Mouse (Mus musculus): ENCODE results near the gene Areg. TPM values are rescaled to one million over a fixed set of nuclear protein-coding genes. Genes with fewer than 3 reads are reported as not detected.

Gene Areg
- polyA plus RNA-seq, 1 experiment from 2014 or later = 13.1 TPM

GRCm38 (mm10) chr5:91110023-91110670 lies 29.3 kb upstream of the Areg start:
- Histone ChIP-seq H3K36me3 (ENCODE audit: insufficient read depth, low read length) (no peaks in the 10 kb centered on the region), H3K27ac (ENCODE audit: low read length) (no peak overlapping the region), H3K27me3 (replicated peaks; ENCODE audit: insufficient read depth, low read length) (no peaks in the 10 kb centered on the region), H3K9ac (replicated peaks; ENCODE audit: low read depth) (no peak overlapping the region), H3K4me1 (ENCODE audit: insufficient read depth, low read depth, low read length) (no peaks in the 10 kb centered on the region), H3K4me3 (ENCODE audit: low read depth, low read length) (no peak overlapping the region), H3K9me3 (ENCODE audit: low read length) (no peaks in the 10 kb centered on the region), H3K4me2 (replicated peaks; ENCODE audit: low read depth, low read length) (no peak overlapping the region)
- 67% methylated on average over 6 of the region's 6 CpGs for WGBS
- no peak for TF ChIP-seq EP300 (IDR thresholded peaks at IDR 0.05)
- TF ChIP-seq CTCF (IDR thresholded peaks at IDR 0.05) = no peak
- DNase-seq (ENCODE audit: low spot score) = no peak
- no peak for ATAC-seq

GRCm38 (mm10) chr5:91111019-91111418 lies 28.4 kb upstream of the Areg start:
- Histone ChIP-seq H3K9ac (replicated peaks; ENCODE audit: low read depth) (no peak overlapping the region), H3K27me3 (replicated peaks; ENCODE audit: insufficient read depth, low read length) (no peaks in the 10 kb centered on the region), H3K27ac (ENCODE audit: low read length) (no peak overlapping the region), H3K4me2 (replicated peaks; ENCODE audit: low read depth, low read length) (no peak overlapping the region), H3K36me3 (ENCODE audit: insufficient read depth, low read length) (no peaks in the 10 kb centered on the region), H3K9me3 (ENCODE audit: low read length) (no peaks in the 10 kb centered on the region), H3K4me3 (ENCODE audit: low read depth, low read length) (no peak overlapping the region), H3K4me1 (ENCODE audit: insufficient read depth, low read depth, low read length) (no peaks in the 10 kb centered on the region)
- ATAC-seq = no peak
- TF ChIP-seq CTCF (IDR thresholded peaks at IDR 0.05) (no peak), EP300 (IDR thresholded peaks at IDR 0.05) (no peak)
- DNase-seq (ENCODE audit: low spot score) = no peak
- WGBS = 74% methylated on average over 8 of the region's 8 CpGs

GRCm38 (mm10) chr5:91113967-91114366 lies 25.4 kb upstream of the Areg start:
- DNase-seq (ENCODE audit: low spot score) = no peak
- H3K27ac ChIP-seq (ENCODE audit: low read length) = no peak overlapping the region
- H3K9me3 ChIP-seq (ENCODE audit: low read length) = no peaks in the 10 kb centered on the region
- no peak overlapping the region for H3K9ac ChIP-seq (replicated peaks; ENCODE audit: low read depth)
- H3K4me2 ChIP-seq (replicated peaks; ENCODE audit: low read depth, low read length) = no peak overlapping the region
- H3K36me3 ChIP-seq (ENCODE audit: insufficient read depth, low read length) = no peaks in the 10 kb centered on the region
- no peaks in the 10 kb centered on the region for H3K27me3 ChIP-seq (replicated peaks; ENCODE audit: insufficient read depth, low read length)
- no peak overlapping the region for H3K4me3 ChIP-seq (ENCODE audit: low read depth, low read length)
- TF ChIP-seq EP300 (IDR thresholded peaks at IDR 0.05) (no peak), CTCF (IDR thresholded peaks at IDR 0.05) (no peak)
- H3K4me1 ChIP-seq (ENCODE audit: insufficient read depth, low read depth, low read length) = no peaks in the 10 kb centered on the region
- ATAC-seq = no peak
- 70% methylated on average over 2 of the region's 2 CpGs for WGBS

GRCm38 (mm10) chr5:91114574-91114973 lies 24.8 kb upstream of the Areg start:
- ATAC-seq = no peak
- H3K9ac ChIP-seq (replicated peaks; ENCODE audit: low read depth) = no peak overlapping the region
- WGBS = 46% methylated on average over 1 of the region's 1 CpGs

GRCm38 (mm10) chr5:91118618-91119017 lies 20.8 kb upstream of the Areg start:
- Histone ChIP-seq H3K27ac (ENCODE audit: low read length) (no peak overlapping the region), H3K4me3 (ENCODE audit: low read depth, low read length) (no peak overlapping the region)
- no peak for ATAC-seq

More at GRCm38 (mm10) chr5:91114574-91114973, 24.8 kb upstream of the Areg start:
- Histone ChIP-seq H3K27ac (ENCODE audit: low read length) (no peak overlapping the region), H3K4me2 (replicated peaks; ENCODE audit: low read depth, low read length) (no peak overlapping the region), H3K4me1 (ENCODE audit: insufficient read depth, low read depth, low read length) (no peaks in the 10 kb centered on the region), H3K36me3 (ENCODE audit: insufficient read depth, low read length) (no peaks in the 10 kb centered on the region), H3K4me3 (ENCODE audit: low read depth, low read length) (no peak overlapping the region), H3K27me3 (replicated peaks; ENCODE audit: insufficient read depth, low read length) (no peaks in the 10 kb centered on the region), H3K9me3 (ENCODE audit: low read length) (no peaks in the 10 kb centered on the region)
- TF ChIP-seq CTCF (IDR thresholded peaks at IDR 0.05) (no peak), EP300 (IDR thresholded peaks at IDR 0.05) (no peak)
- DNase-seq (ENCODE audit: low spot score) = no peak

GRCm38 (mm10) chr5:91123404-91123803 lies 16.0 kb upstream of the Areg start:
- no peaks in the 10 kb centered on the region for H3K4me1 ChIP-seq (ENCODE audit: insufficient read depth, low read depth, low read length)
- no peak overlapping the region for H3K9ac ChIP-seq (replicated peaks; ENCODE audit: low read depth)
- DNase-seq (ENCODE audit: low spot score) (no peak), ATAC-seq (no peak)
- H3K4me2 ChIP-seq (replicated peaks; ENCODE audit: low read depth, low read length) = no peak overlapping the region
- no peak for TF ChIP-seq CTCF (IDR thresholded peaks at IDR 0.05)
- TF ChIP-seq EP300 (IDR thresholded peaks at IDR 0.05) = no peak
- no peaks in the 10 kb centered on the region for H3K9me3 ChIP-seq (ENCODE audit: low read length)
- no peak overlapping the region for H3K27ac ChIP-seq (ENCODE audit: low read length)
- no peaks in the 10 kb centered on the region for H3K27me3 ChIP-seq (replicated peaks; ENCODE audit: insufficient read depth, low read length)
- no peak overlapping the region for H3K4me3 ChIP-seq (ENCODE audit: low read depth, low read length)
- 61% methylated on average over 4 of the region's 4 CpGs for WGBS
- H3K36me3 ChIP-seq (ENCODE audit: insufficient read depth, low read length) = no peaks in the 10 kb centered on the region

More at GRCm38 (mm10) chr5:91118618-91119017, 20.8 kb upstream of the Areg start:
- Histone ChIP-seq H3K4me1 (ENCODE audit: insufficient read depth, low read depth, low read length) (no peaks in the 10 kb centered on the region), H3K9me3 (ENCODE audit: low read length) (no peaks in the 10 kb centered on the region), H3K9ac (replicated peaks; ENCODE audit: low read depth) (no peak overlapping the region), H3K36me3 (ENCODE audit: insufficient read depth, low read length) (no peaks in the 10 kb centered on the region), H3K4me2 (replicated peaks; ENCODE audit: low read depth, low read length) (no peak overlapping the region), H3K27me3 (replicated peaks; ENCODE audit: insufficient read depth, low read length) (no peaks in the 10 kb centered on the region)
- DNase-seq (ENCODE audit: low spot score) = no peak
- TF ChIP-seq CTCF (IDR thresholded peaks at IDR 0.05) (no peak), EP300 (IDR thresholded peaks at IDR 0.05) (no peak)

- no peaks in the 10 kb centered on the region for H3K36me3 ChIP-seq (ENCODE audit: insufficient read depth, low read length)
- H3K4me2 ChIP-seq (replicated peaks; ENCODE audit: low read depth, low read length) = no peak overlapping the region
- no peak overlapping the region for H3K4me3 ChIP-seq (ENCODE audit: low read depth, low read length)
- no peak overlapping the region for H3K27ac ChIP-seq (ENCODE audit: low read length)
- 71% methylated on average over 2 of the region's 2 CpGs for WGBS
- H3K27me3 ChIP-seq (replicated peaks; ENCODE audit: insufficient read depth, low read length) = no peaks in the 10 kb centered on the region
- TF ChIP-seq CTCF (IDR thresholded peaks at IDR 0.05) = no peak
- no peak for TF ChIP-seq EP300 (IDR thresholded peaks at IDR 0.05)
- no peak overlapping the region for H3K9ac ChIP-seq (replicated peaks; ENCODE audit: low read depth)
- H3K4me1 ChIP-seq (ENCODE audit: insufficient read depth, low read depth, low read length) = no peaks in the 10 kb centered on the region
- H3K9me3 ChIP-seq (ENCODE audit: low read length) = no peaks in the 10 kb centered on the region
- ATAC-seq = no peak
- no peak for DNase-seq (ENCODE audit: low spot score)
Observed at GRCm38 (mm10) chr5:91124140-91124539, 15.3 kb upstream of the Areg start.

Data from lung, postnatal 0 days (tissue).